Mouse (Mus musculus) megakaryocyte, embryonic 14.5 days (primary cell): Measurements from ENCODE around the gene Eif4a3.

Experiments
- FLI1 ChIP-seq: IDR thresholded peaks from 2 replicates; pipeline ENCODE4 v1.6.1; 2012; ENCODE audit warnings: low read length, inconsistent platforms, mixed read lengths
- GATA1 ChIP-seq: IDR thresholded peaks from 3 replicates; pipeline ENCODE4 v1.6.1; 2012; ENCODE audit warnings: mixed read lengths, low read length, inconsistent platforms, borderline replicate concordance

DNA sequence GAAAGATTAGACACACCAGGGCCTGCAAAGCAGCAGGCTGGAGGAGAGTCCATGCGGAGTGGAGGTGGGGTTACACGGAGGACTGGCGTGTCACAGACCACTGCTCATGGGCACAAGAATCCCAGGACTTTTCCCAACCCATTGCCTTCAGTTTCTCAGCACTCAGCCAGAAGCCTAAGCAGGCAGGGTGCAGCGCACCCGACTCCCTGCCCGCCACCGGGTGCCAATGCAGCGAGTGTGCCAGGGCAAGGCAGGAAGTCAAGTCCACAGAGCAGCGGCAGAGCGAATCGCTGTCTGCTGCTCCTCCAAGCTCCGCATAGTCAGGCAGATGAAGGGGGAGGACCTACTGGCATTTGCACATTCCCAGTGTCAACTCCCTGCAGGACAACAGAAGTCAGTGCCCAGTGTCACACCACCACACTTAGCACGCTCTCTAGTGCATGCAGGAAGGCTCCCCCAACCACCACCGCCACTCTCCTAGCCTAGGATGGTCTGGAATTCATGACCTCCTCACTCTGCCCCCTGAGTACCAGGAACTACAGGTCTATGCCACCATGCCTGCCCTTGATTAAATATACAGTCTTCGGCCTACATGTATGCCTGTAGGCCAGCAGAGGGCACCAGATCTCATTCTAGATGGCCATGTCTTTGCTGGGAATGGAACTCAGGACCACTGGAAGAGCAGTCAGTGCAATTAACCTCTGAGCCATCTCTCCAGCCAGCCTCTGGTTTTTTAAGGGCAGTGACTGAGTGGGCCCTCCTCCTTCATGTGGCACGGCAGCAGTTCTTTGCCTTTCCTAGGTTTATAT lies 5.2 kb upstream of the Eif4a3 start:
- TF ChIP-seq GATA1 (no peak), FLI1 (no peak)
